Mouse (Mus musculus) G1E (cell line): Measurements from ENCODE around the gene Ppa1.

Experiments
- CTCF ChIP-seq: IDR thresholded peaks from 2 replicates; pipeline ENCODE4 v1.5.1; 2012; ENCODE audit warnings: low read depth, low read length, inconsistent platforms, mixed read lengths
- GATA2 ChIP-seq: IDR thresholded peaks from 2 replicates; pipeline ENCODE4 v1.6.1; 2012; ENCODE audit warnings: low read depth, low read length, inconsistent platforms, borderline replicate concordance
- POLR2AphosphoS5 ChIP-seq: IDR thresholded peaks from 2 replicates; pipeline ENCODE4 v1.6.1; 2012; ENCODE audit warnings: low read depth, low read length, inconsistent platforms; ENCODE audit not compliant: insufficient replicate concordance

- TF ChIP-seq CTCF, result no peak
- TF ChIP-seq GATA2, result no peak
- TF ChIP-seq POLR2AphosphoS5, result no peak
Observed at GRCm38 (mm10) chr10:61715462-61715837, 67.1 kb downstream of the Ppa1 start.
